Mouse (Mus musculus) embryonic fibroblast, embryonic 13.5 days (primary cell): ENCODE results near the gene Gapvd1.

Experiments
- CTCF ChIP-seq: IDR thresholded peaks from 2 replicates; pipeline ENCODE4 v1.5.1; 2011; ENCODE audit warnings: mild to moderate bottlenecking, control low read depth, low read length, moderate library complexity, borderline replicate concordance; ENCODE audit not compliant: insufficient read depth
- POLR2A ChIP-seq: IDR thresholded peaks from 2 replicates; pipeline ENCODE4 v1.6.1; 2011; ENCODE audit warnings: low read depth, mild to moderate bottlenecking, control low read depth, low read length, moderate library complexity

DNA sequence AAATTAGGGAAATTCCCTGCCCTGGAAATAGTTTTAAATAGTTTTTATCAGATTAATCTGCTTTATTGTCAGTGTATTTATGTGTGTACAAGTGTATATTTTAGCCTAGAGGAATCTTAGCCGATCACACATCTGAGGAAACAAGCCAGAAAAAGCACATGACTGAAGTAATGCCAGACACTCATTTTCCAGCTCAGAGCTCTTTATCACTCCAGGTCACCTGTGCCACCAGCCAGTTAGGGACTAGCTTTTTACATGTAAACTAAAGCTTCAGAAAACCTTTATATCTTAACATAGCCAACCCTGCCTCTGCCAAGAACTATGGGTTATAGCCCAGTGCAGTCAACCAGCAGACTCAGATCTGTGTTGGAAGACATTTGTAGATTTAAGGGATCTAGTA is 49.8 kb upstream of the Gapvd1 start:
- TF ChIP-seq POLR2A = no peak
- TF ChIP-seq CTCF = no peak
